Mouse (Mus musculus): Measurements from ENCODE around the gene Hoxb3.

GRCm38 (mm10) chr11:96333241-96334001 is 10.3 kb downstream of the Hoxb3 start:
- TF ChIP-seq CTCF (IDR thresholded peaks at IDR 0.05; ENCODE audit: extremely low read depth, insufficient read depth, low read length) (no peak), POLR2A (IDR thresholded peaks at IDR 0.05; ENCODE audit: extremely low read depth, insufficient read depth, low read length) (no peak)
